Mouse (Mus musculus) heart, embryonic 11.5 days (tissue): Measurements from ENCODE around the gene Ankrd6. TPM values are rescaled to one million over a fixed set of nuclear protein-coding genes. Genes with fewer than 3 reads are reported as not detected.

Experiments
- ATAC-seq: fragments of 200-750 bp; cut with Nextera tagmentation; replicated peaks from 2 replicates; pipeline ENCODE4 v1.8.0; 2017; ENCODE audit warnings: moderate library complexity; ENCODE audit not compliant: insufficient number of reproducible peaks, low FRiP score, low TSS enrichment
- H3K27ac ChIP-seq: fragments of 300-500 bp; sonication (generic); 2 replicates; pipeline ENCODE4 v1.5.1; 2014; ENCODE audit warnings: mild to moderate bottlenecking, low read depth, low read length
- H3K27me3 ChIP-seq: fragments of 300-500 bp; sonication (generic); 2 replicates; pipeline ENCODE4 v1.6.1; 2014; ENCODE audit warnings: mild to moderate bottlenecking, low read length, mixed read lengths; ENCODE audit not compliant: control insufficient read depth, insufficient read depth
- H3K36me3 ChIP-seq: fragments of 300-500 bp; sonication (generic); 2 replicates; pipeline ENCODE4 v1.6.1; 2014; ENCODE audit warnings: mild to moderate bottlenecking, low read length, moderate library complexity, mixed read lengths; ENCODE audit not compliant: control insufficient read depth, insufficient read depth
- H3K4me1 ChIP-seq: fragments of 300-500 bp; sonication (generic); 2 replicates; pipeline ENCODE4 v1.6.1; 2014; ENCODE audit warnings: low read length; ENCODE audit not compliant: control insufficient read depth, insufficient read depth
- H3K4me2 ChIP-seq: fragments of 300-500 bp; sonication (generic); 2 replicates; pipeline ENCODE4 v1.6.1; 2014; ENCODE audit warnings: mild to moderate bottlenecking, moderate library complexity
- H3K4me3 ChIP-seq: fragments of 300-500 bp; sonication (generic); 2 replicates; pipeline ENCODE4 v1.5.1; 2014; ENCODE audit warnings: low read depth, low read length
- H3K9ac ChIP-seq: fragments of 300-500 bp; sonication (generic); 2 replicates; pipeline ENCODE4 v1.6.1; 2014; ENCODE audit warnings: mild to moderate bottlenecking, low read depth, low read length, moderate library complexity
- H3K9me3 ChIP-seq: fragments of 300-500 bp; sonication (generic); replicated peaks from 2 replicates; pipeline ENCODE4 v1.6.1; 2016; ENCODE audit warnings: low read length; ENCODE audit not compliant: control insufficient read depth
- WGBS: fragments of 180-500 bp; shearing (Covaris S2); extraction: QIAGEN DNeasy Blood & Tissue Kit; methylation state at CpG from one replicate; pipeline ENCODE4 v1.1.7; 2014; ENCODE audit not compliant: insufficient replicate concordance; 5-methylcytosine and 5-hydroxymethylcytosine counted together
- polyA plus RNA-seq: library from polyadenylated mRNA; unstranded; fragments of >200 nt; fragmentation: Nextera tagmentation; extraction: Ambion mirVana; gene quantifications from 2 replicates; pipeline ENCODE4 v1.2.1, GENCODE M21; 2014

The Ankrd6 gene
- polyA plus RNA-seq, 1 experiment from 2014 or later = 5.4 TPM

- Histone ChIP-seq H3K4me3 (peak overlapping the region; percentile 19), H3K27me3 (no peaks in the 10 kb centered on the region), H3K4me1 (peaks cover 13% of the 10 kb centered on the region; the same call in 1 of the 2 replicates), H3K9ac (peak overlapping the region; percentile 64), H3K4me2 (peak overlapping the region; percentile 53), H3K9me3 (no peaks in the 10 kb centered on the region), H3K36me3 (no peaks in the 10 kb centered on the region), H3K27ac (no peak overlapping the region)
- WGBS = 5% methylated on average over 10 of the region's 10 CpGs
- ATAC-seq = no peak
Measured at GRCm38 (mm10) chr4:32923436-32923835, 27.2 kb downstream of the Ankrd6 start.

- no peak for ATAC-seq
Measured at GRCm38 (mm10) chr4:32922871-32923270, 27.8 kb downstream of the Ankrd6 start.

DNA sequence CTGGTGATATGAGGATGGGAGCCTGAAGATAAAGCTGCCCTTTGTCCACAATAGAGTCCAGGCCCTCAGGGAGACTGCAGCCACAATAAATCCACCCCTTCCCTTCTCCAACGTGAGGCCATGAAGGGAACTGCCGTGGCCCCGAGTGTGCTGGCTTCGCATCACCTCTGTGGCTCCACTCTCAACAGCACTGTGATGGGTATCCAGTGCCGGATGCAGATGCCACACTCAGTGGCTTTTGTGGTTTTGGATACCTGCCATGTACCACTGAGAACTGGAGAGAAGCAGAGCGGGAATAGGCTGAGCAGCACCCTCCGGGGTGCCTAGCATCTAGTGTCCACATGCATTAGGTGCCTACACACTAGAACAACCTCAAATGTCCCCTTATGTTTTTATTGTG lies 29.8 kb downstream of the Ankrd6 start:
- no peaks in the 10 kb centered on the region for H3K36me3 ChIP-seq
- no peaks in the 10 kb centered on the region for H3K27me3 ChIP-seq
- H3K4me3 ChIP-seq = no peak overlapping the region
- peaks cover 18% of the 10 kb centered on the region; the same call in 1 of the 2 replicates for H3K4me1 ChIP-seq
- WGBS = 73% methylated on average over 7 of the region's 7 CpGs
- no peak overlapping the region for H3K27ac ChIP-seq
- ATAC-seq = no peak
- H3K9me3 ChIP-seq = no peaks in the 10 kb centered on the region
- H3K4me2 ChIP-seq = no peak overlapping the region
- no peak overlapping the region for H3K9ac ChIP-seq

More at GRCm38 (mm10) chr4:32922871-32923270, 27.8 kb downstream of the Ankrd6 start:
- no peaks in the 10 kb centered on the region for H3K36me3 ChIP-seq
- H3K4me3 ChIP-seq = peak overlapping the region; percentile 19; the same call in 1 of the 2 replicates
- peaks cover 15% of the 10 kb centered on the region; the same call in 1 of the 2 replicates for H3K4me1 ChIP-seq
- 93% methylated on average over 1 of the region's 1 CpGs for WGBS
- H3K27ac ChIP-seq = no peak overlapping the region
- no peaks in the 10 kb centered on the region for H3K9me3 ChIP-seq
- no peak overlapping the region for H3K9ac ChIP-seq
- H3K27me3 ChIP-seq = no peaks in the 10 kb centered on the region
- H3K4me2 ChIP-seq = peak overlapping the region; percentile 53; the same call in 1 of the 2 replicates

DNA sequence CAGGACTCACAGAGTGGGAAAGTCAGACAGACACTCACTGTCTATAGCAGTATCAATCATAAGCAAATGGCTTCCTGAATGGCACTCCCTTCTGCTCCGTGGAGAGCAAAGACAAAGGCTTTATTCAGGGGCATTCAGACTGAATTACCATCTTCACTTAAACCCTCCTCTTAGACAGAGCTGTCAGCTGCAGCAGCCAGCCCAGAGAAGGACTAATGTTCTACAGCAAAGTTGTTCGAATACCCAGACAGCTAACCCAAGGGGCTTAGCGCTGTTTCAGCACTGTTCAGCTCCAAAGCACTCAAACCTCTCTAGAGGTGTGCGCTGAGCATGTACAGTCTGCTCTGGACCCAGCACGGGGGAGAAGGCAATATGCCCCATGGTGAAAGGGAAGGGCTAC lies 32.1 kb downstream of the Ankrd6 start:
- H3K4me3 ChIP-seq = no peak overlapping the region
- WGBS = 70% methylated on average over 5 of the region's 5 CpGs
- no peaks in the 10 kb centered on the region for H3K36me3 ChIP-seq

DNA sequence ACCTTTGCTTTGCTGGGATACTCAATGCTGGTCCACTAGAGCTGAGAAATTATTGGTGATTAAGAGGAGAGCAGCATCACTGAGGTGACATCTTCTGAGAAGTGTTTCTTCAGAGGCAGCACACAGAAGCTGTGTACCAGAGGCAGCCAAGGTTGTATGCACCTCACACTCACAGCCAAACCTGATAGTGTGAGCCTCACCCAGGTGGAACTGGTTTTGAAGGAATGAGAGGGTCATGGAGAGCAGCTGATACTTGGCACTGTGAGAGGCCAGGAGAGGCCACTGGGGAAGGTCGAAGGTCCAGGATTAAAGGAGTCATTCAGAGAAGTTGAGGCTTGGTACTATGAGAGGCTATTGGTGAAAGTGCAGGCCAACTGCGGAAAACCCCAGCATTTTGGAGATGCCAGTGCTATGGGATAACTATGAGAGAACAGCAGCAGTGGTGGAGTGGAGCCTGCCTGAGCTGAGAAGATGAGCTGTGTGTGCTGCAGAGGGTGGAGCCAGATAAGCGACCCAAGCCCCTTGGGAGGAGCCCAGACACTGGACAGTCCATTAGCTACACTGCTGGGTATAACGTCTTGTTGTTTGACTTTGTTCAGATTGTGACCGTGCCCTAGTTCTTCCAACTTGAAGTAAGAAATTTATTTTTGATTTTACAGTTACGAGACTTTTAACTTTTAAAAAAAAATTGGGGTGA lies 33.8 kb downstream of the Ankrd6 start:
- Histone ChIP-seq H3K4me1 (peaks cover 15% of the 10 kb centered on the region; the same call in 1 of the 2 replicates), H3K4me2 (0 out of 2 replicates have a peak overlapping the region, but pooled peaks have one; percentile 15), H3K27me3 (no peaks in the 10 kb centered on the region), H3K4me3 (no peak overlapping the region), H3K27ac (peak overlapping the region; percentile 85), H3K9me3 (no peaks in the 10 kb centered on the region), H3K9ac (no peak overlapping the region), H3K36me3 (no peaks in the 10 kb centered on the region)
- ATAC-seq = peak; percentile 95
- 46% methylated on average over 6 of the region's 6 CpGs for WGBS

More for the DNA sequence above, 32.1 kb downstream of the Ankrd6 start:
- no peak overlapping the region for H3K9ac ChIP-seq
- ATAC-seq = no peak
- no peak overlapping the region for H3K4me2 ChIP-seq
- H3K4me1 ChIP-seq = peaks cover 19% of the 10 kb centered on the region; the same call in 1 of the 2 replicates
- H3K9me3 ChIP-seq = no peaks in the 10 kb centered on the region
- no peak overlapping the region for H3K27ac ChIP-seq
- H3K27me3 ChIP-seq = no peaks in the 10 kb centered on the region

DNA sequence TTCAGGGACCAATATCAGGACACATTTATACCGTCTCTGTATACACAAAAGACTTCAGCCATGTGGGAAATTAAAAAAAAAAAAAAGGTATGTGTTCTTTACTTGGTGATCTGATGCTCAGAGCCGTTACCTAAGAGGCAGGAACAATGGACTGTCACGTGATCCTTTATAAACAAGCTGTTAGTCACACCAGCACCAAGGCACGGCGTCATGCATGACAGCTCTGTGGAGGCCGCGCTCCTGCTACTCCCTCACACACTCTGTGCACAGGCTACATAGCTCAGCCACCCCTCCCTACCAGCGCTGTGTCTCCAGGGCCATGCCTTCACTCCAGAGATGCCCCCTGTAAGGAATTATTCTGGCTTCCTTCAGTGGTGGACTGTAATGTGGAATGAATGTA lies 34.7 kb downstream of the Ankrd6 start:
- no peak overlapping the region for H3K4me3 ChIP-seq
- H3K9me3 ChIP-seq = no peaks in the 10 kb centered on the region
- H3K36me3 ChIP-seq = no peaks in the 10 kb centered on the region
- ATAC-seq = no peak
- H3K4me2 ChIP-seq = no peak overlapping the region
- no peak overlapping the region for H3K9ac ChIP-seq
- no peaks in the 10 kb centered on the region for H3K27me3 ChIP-seq
- peak overlapping the region; percentile 85 for H3K27ac ChIP-seq
- 58% methylated on average over 8 of the region's 8 CpGs for WGBS
- peaks cover 15% of the 10 kb centered on the region; the same call in 1 of the 2 replicates for H3K4me1 ChIP-seq

DNA sequence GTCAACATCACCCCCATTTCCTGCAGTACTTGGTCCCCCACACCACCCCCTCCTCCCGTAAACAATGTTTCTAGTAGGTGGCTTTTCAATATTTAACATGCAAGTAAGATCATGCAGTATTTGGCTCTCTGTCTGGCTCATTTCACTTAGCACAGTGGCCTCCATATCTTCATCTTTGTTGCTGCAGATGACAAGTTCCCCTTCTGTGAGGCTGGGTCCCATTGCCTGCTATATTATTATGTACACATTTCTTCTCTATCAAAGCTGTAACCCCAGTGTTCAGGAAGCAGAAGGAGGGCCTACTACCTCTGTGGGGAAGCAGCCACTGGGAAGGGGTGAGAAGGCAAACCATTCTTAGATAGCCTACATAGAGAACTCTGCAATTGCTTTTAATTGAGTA lies 40.6 kb downstream of the Ankrd6 start:
- Histone ChIP-seq H3K4me3 (no peak overlapping the region), H3K4me1 (peaks cover 20% of the 10 kb centered on the region), H3K9ac (no peak overlapping the region; the same call in 1 of the 2 replicates), H3K36me3 (no peaks in the 10 kb centered on the region), H3K27ac (peak overlapping the region; percentile 50; the same call in 1 of the 2 replicates), H3K27me3 (no peaks in the 10 kb centered on the region), H3K4me2 (peak overlapping the region; percentile 35), H3K9me3 (no peaks in the 10 kb centered on the region)
- ATAC-seq = no peak
- 84% methylated on average over 1 of the region's 1 CpGs for WGBS

- ATAC-seq = peak; percentile 91
- Histone ChIP-seq H3K4me3 (no peak overlapping the region; the same call in 1 of the 2 replicates), H3K4me1 (peaks cover 20% of the 10 kb centered on the region), H3K9me3 (no peaks in the 10 kb centered on the region), H3K27me3 (no peaks in the 10 kb centered on the region), H3K9ac (peak overlapping the region; percentile 22; the same call in 1 of the 2 replicates), H3K36me3 (no peaks in the 10 kb centered on the region), H3K4me2 (peak overlapping the region; percentile 35), H3K27ac (peak overlapping the region; percentile 50)
- WGBS = 43% methylated on average over 3 of the region's 3 CpGs
Measured at GRCm38 (mm10) chr4:32909241-32909979, 41.2 kb downstream of the Ankrd6 start.
